Mouse (Mus musculus) testis, adult 2 months (tissue): Measurements from ENCODE around the gene Lgmn.

Experiments used
- CTCF ChIP-seq: fragments of 200-500 bp; IDR thresholded peaks from 2 replicates; pipeline ENCODE4 v1.5.1; 2012; ENCODE audit warnings: low read depth, mild to moderate bottlenecking, inconsistent platforms, low read length, moderate library complexity; ENCODE audit not compliant: control insufficient read depth, insufficient read depth, insufficient replicate concordance
- POLR2A ChIP-seq: fragments of 200-500 bp; IDR thresholded peaks from 2 replicates; pipeline ENCODE4 v1.6.1; 2012; ENCODE audit warnings: low read depth, mild to moderate bottlenecking, inconsistent platforms, low read length, moderate library complexity; ENCODE audit not compliant: control insufficient read depth

DNA sequence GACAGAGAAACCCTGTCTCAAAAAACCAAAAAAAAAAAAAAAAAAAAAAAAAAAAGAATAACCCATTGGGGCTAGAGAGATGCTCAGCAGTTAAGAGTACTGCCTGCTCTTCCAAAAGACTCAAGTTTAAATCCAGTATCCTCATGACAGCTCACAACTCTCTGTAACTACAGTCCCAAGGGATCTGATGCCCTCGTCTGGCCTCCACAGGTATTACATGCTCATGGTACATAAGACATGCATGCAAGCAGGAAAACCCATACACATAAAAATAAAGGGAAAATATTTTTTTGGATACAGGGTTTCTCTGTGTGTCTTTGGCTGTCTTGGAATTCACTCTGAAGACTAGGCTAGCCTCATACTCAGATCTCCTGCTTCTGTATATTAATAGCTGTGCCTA, 93.1 kb downstream of the Lgmn start:
- TF ChIP-seq CTCF (no peak), POLR2A (no peak)
